Mouse (Mus musculus): ENCODE data around the gene Hp.

DNA sequence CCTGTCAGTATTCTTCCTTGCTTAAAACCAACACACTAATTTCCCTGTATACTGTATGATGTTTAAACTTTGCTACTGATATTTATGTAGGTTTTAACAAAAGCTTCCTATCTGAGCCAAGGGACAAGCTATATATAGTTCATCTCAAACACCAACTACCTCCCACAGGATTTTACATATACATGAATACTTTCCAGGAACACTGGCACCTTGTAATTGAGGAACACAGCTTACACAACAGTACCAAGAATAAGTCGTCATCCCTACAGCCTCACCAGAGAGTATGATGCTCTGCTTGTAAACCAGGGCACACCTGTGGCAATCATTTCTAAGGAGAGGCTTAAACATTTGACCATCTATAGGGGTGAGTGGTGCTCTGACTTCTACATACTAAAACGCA, 27.8 kb upstream of the Hp start:
- TF ChIP-seq CTCF (IDR thresholded peaks at IDR 0.05; ENCODE audit: extremely low read depth, insufficient read depth, insufficient read length, insufficient replicate concordance), result no peak
- TF ChIP-seq POLR2A (IDR thresholded peaks at IDR 0.05; ENCODE audit: low read depth, low read length), result no peak
